Mouse (Mus musculus) left cerebral cortex, postnatal 10 days (tissue): ENCODE data around the gene Apba3. TPM values are rescaled to one million over a fixed set of nuclear protein-coding genes. Genes with fewer than 3 reads are reported as not detected.
"Not testable (repeated sequence)": the region's sequence is repeated elsewhere in the genome, so short reads cannot be mapped to it uniquely, and the experiment has no call there.

Experiments
- DNase-seq, 2 experiments: peaks; one replicate each; pipeline ENCODE4 v3.0.0; 2021 to 2022; ENCODE audit warnings: low spot score in 2 of 2, mixed read lengths in 1 of 2; ENCODE audit errors: extremely low spot score in 1 of 2
- intact Hi-C: fragments of 180-260 bp; cut with DNase I; formaldehyde crosslinking; loops from one replicate; pipeline ENCODE4 v1.15.1; 2025
- total RNA-seq, 2 experiments: library from RNA; stranded (reverse); gene quantifications; 2 replicates each; pipeline ENCODE4 v1.2.3; 2021

The Apba3 gene
- 10 to 100 TPM; 23.7 to 32.6 TPM for total RNA-seq

- intact Hi-C loops = no loop called here
- peak; percentile 93 to 97 for DNase-seq
Measured at GRCm38 (mm10) chr10:81266211-81267105, at the start of gene Apba3, which contains the start of gene Mrpl54. Gene Apba3, plus strand, starts transcription at chr10:81266960. Gene Mrpl54, minus strand, starts transcription at chr10:81266934.

DNA sequence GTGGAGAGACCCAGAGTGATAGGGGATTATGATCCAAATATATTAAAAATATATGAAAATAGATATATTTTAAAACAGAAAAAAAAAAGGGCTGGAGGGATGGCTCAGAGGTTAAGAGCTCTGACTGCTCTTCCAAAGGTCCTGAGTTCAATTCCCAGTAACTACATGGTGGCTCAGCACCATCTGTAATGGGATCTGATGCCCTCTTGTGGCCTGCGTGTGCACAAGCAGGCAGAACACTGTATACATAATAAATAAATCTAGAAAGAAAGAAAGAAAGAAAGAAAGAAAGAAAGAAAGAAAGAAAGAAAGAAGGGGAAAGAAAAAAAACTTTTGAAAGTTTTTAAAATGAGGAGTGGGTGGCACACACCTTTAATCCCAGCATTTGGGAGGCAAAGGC, 49.5 kb upstream of the Apba3 start:
- DNase-seq, intact Hi-C loops: not testable (repeated sequence)

- intact Hi-C loops = no loop called here
- peak in 1 of 2 experiments; percentile 70 for DNase-seq
Measured at GRCm38 (mm10) chr10:81217964-81218363, 48.8 kb upstream of the Apba3 start.

DNA sequence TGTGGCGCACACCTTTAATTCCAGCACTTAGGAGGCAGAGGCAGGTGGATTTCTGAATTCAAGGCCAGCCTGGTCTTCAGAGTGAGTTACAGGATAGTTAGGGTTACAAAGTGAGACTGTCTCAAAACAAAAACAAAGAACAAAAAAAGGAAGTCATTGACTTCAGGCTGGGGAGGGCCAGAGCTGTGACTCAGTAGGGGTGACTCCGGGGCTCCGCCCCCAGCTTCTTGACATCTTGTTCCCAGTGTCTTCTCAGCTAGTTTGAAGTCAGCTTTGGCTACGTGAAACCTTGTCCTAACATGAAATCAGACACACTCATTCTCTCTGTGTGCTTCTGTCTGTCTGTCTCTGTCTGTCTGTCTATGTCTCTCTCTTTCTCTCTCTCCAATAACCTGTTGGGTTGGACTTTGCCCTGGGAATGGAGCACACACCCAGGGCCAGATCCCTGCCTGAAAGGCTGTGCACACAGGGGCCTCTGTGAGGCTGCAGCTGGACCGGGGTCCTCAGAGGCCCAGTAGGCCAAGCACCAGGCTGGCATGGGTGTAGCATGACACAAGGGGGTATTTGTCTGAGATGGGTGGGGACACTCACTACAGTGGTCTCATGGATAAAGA, 45.3 kb upstream of the Apba3 start:
- DNase-seq = no peak
- intact Hi-C loops = no loop called here

DNA sequence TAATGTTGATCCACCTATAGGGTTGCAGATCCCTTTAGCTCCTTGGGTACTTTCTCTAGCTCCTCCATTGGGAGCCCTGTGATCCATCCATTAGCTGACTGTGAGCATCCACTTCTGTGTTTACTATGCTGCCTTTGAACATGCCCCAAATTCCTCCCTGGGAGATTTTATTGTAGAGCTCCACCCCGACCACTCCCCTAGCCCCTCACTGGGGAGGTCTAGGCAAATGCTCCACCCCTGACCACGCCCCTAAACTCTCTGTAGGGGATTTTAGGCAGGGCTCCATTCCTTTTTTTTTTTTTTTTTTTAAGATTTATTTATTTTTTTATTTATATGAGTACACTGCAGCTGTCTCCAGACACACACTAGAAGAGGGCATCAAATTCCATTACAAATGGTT, 43.0 kb upstream of the Apba3 start:
- DNase-seq, intact Hi-C loops: not testable (repeated sequence)

- intact Hi-C loops = no loop called here
- peak in 1 of 2 experiments; percentile 57 for DNase-seq
Measured at GRCm38 (mm10) chr10:81229735-81230437, 36.9 kb upstream of the Apba3 start.

GRCm38 (mm10) chr10:81230438-81231332, 36.1 kb upstream of the Apba3 start, which contains the start of gene Atcay:
Gene Atcay, minus strand, starts transcription at chr10:81230833.
- peak; percentile 82 to 84 for DNase-seq
- intact Hi-C loops = no loop called here

- no peak for DNase-seq
- intact Hi-C loops = no loop called here
Measured at GRCm38 (mm10) chr10:81231436-81231835, 35.3 kb upstream of the Apba3 start.

DNA sequence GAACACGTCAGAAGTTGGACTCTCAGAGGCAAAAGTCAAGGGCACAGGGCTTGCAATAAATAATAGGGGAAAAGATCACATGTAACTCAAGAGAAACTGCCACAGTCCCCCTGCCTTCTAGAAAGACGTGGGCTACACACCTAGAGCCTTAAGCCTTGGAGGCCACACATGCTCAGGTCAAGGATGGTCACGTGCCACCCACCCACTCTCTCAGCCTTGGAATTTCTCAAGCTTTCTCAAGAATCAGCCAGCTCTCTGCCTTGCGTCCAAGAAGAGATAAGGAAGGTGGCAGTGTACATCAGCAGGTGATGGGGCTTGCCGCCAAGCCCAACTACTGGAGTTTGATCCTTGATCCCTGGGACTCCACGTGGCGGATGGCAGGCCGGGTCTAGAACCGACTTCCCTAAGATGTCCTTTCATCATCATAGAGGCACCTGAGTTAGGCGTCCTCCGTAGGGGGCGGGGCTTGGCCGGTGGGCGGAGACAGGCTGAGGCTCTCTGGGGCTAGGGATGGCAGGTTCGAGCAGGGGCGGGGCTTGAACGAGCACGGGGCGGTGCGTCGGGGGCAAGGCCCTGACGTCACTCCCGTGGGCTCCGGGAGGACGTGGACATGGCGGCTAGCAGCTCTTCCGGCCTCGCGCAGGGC, 34.1 kb upstream of the Apba3 start, which contains the start of gene Zfr2:
Gene Zfr2, plus strand, starts transcription at position 576 of the 646 bp plus-strand sequence.
- intact Hi-C loops = no loop called here
- peak; percentile 92 to 95 for DNase-seq

DNA sequence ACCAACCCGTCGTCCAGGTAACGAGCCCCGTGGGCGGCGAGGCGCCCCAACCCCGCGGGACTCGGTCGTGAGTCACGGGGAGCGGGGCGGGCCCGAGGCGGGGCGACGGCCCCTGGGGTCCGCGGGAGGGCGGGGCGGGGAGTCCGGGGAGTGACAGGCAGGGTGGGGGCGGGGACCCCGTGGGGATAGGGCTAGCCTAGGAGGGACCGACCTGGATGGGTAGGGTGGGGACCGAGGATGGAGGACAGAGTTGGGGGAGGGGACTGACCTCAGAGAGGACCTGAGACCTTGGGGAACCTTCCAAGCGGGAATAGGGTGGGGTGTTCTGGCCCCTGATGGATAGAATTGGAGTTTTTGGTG, 33.6 kb upstream of the Apba3 start:
- intact Hi-C loops = no loop called here
- DNase-seq = no peak

GRCm38 (mm10) chr10:81234206-81234605, 32.6 kb upstream of the Apba3 start:
- intact Hi-C loops = no loop called here
- DNase-seq = no peak

DNA sequence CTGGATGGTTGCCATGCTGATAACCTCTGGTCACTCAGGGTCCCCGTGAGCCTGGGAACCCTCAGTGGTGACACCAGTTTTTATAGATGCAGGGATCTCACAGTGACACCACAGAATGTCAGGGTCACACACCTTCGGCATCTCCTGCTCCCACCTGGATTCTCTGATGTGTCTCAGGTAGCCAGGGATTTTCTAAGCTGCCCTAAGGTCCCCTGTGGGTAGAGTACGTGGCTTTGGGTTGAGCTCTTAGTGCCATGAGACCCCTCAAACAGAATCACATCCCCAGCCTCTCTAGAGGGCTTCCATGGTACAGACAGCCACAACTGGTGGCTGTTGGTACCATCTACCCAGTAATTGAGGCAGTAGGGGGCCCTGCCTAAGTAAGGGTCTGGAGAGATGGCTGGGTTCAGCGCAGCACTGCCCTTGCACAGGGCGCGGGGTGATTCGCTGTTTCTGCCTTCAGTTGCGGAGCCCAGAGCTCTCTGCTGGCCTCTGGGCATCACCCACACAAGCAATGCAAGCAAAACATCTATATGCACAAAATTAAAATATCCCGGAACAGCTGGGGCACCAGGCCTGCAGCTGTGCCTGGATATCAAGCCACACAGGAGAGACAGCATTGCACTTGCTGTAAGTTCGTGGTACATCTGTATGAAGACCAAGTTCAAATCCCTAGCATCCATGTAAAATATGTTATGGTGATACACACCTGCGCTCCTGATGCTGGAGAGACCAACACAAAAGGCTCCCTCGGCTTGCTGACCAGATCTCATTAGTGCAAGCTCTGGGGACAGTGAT, 30.1 kb upstream of the Apba3 start:
- intact Hi-C loops = no loop called here
- DNase-seq = peak in 1 of 2 experiments; percentile 22

GRCm38 (mm10) chr10:81238618-81239017, 28.1 kb upstream of the Apba3 start:
- no peak for DNase-seq

DNA sequence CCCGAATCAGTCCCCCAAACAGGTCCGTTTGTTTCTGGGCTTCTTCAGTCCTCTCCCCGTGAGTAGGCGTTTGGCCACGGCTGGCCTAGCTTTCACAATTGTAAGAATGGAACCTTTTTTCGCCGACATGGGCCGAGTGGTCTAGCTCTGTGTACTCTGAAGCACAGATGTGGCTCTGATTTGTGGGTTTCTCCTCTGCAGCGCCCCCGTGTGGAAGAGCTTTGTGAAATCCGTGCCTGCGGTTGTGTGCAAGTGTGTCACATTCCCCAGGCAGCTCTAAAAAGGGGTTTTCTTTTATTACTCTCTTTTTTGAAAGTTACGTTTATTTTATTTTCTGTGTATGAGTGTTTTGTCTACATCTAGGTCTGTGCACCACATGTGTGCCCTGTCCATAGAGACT, 25.9 kb upstream of the Apba3 start:
- DNase-seq = peak in 1 of 2 experiments; percentile 72
- intact Hi-C loops = no loop called here

More at GRCm38 (mm10) chr10:81238618-81239017, 28.1 kb upstream of the Apba3 start:
- intact Hi-C loops = no loop called here

- DNase-seq = peak in 1 of 2 experiments; percentile 25
- intact Hi-C loops = no loop called here
Measured at GRCm38 (mm10) chr10:81242021-81242420, 24.7 kb upstream of the Apba3 start.

DNA sequence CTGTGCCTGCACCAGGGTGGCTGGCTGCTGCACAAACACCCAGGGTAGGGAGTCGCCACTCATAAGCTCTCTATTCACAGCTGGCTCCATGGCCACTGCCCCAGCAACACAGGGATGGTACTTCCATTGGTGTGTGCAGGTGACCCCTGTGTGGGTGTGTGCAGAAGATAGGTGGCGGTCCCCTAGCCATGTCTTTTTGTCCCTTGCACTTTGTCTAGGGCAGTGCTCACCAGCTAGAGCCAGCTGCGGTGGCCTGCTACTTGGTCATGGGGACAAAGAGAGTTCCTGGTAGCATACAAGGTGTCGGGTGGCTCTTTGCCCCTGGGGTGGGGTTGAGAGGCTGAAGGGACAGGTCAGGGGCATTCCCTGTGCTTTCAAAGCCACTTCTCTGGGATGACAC, 22.6 kb upstream of the Apba3 start:
- intact Hi-C loops = no loop called here
- no peak for DNase-seq

GRCm38 (mm10) chr10:81244595-81244994, 22.2 kb upstream of the Apba3 start:
- peak in 1 of 2 experiments; percentile 79 for DNase-seq
- intact Hi-C loops = no loop called here
